Mouse (Mus musculus): Measurements from ENCODE around the gene Pgap2. TPM values are rescaled to one million over a fixed set of nuclear protein-coding genes. Genes with fewer than 3 reads are reported as not detected.
"Not testable (repeated sequence)": the region's sequence is repeated elsewhere in the genome, so short reads cannot be mapped to it uniquely, and the experiment has no call there.

Pgap2 gene
- polyA plus RNA-seq, 1 experiment from 2014 or later, result 50.7 TPM

GRCm38 (mm10) chr7:102250631-102251214 lies 40.7 kb downstream of the Pgap2 start:
- peak overlapping the region; percentile 80 for H3K4me2 ChIP-seq
- peak overlapping the region; percentile 85 for H3K9ac ChIP-seq
- no peaks in the 10 kb centered on the region for H3K36me3 ChIP-seq
- no peaks in the 10 kb centered on the region for H3K27me3 ChIP-seq (replicated peaks)
- H3K9me3 ChIP-seq (replicated peaks), result no peaks in the 10 kb centered on the region
- under 1% methylated on average over 33 of the region's 33 CpGs for WGBS
- peak overlapping the region; percentile 86 for H3K4me3 ChIP-seq
- peak overlapping the region; percentile 98 for H3K27ac ChIP-seq (ENCODE audit: poor library complexity, severe bottlenecking)
- peaks cover 39% of the 10 kb centered on the region for H3K4me1 ChIP-seq (replicated peaks)
- peak; percentile 83 for ATAC-seq (ENCODE audit: insufficient number of reproducible peaks, low FRiP score)

- Histone ChIP-seq H3K9ac (no peak overlapping the region), H3K36me3 (no peaks in the 10 kb centered on the region), H3K4me1 (replicated peaks) (peaks cover 10% of the 10 kb centered on the region), H3K9me3 (replicated peaks) (no peaks in the 10 kb centered on the region), H3K27me3 (replicated peaks) (no peaks in the 10 kb centered on the region), H3K27ac (ENCODE audit: poor library complexity, severe bottlenecking) (no peak overlapping the region), H3K4me3 (no peak overlapping the region), H3K4me2 (no peak overlapping the region)
- no peak for ATAC-seq (ENCODE audit: insufficient number of reproducible peaks, low FRiP score)
- 66% methylated on average over 1 of the region's 1 CpGs for WGBS
Measured at GRCm38 (mm10) chr7:102253631-102254030, 43.6 kb downstream of the Pgap2 start.

- no peak for ATAC-seq (ENCODE audit: insufficient number of reproducible peaks, low FRiP score)
- no peak within 1 kb of the TSS for H3K4me2 ChIP-seq
- peaks cover 4% of the 10 kb centered on the region; the same call in 1 of the 2 replicates for H3K4me1 ChIP-seq (replicated peaks)
- no peaks in the 10 kb centered on the region for H3K36me3 ChIP-seq
- H3K4me3 ChIP-seq, result no peak within 1 kb of the TSS
- no peaks in the 10 kb centered on the region for H3K27me3 ChIP-seq (replicated peaks)
- H3K27ac ChIP-seq (ENCODE audit: poor library complexity, severe bottlenecking), result no peak within 1 kb of the TSS
- WGBS, result 73% methylated on average over 3 of the region's 3 CpGs
- H3K9me3 ChIP-seq (replicated peaks), result no peaks in the 10 kb centered on the region
- no peak within 1 kb of the TSS for H3K9ac ChIP-seq
Measured at GRCm38 (mm10) chr7:102255954-102256353, 45.9 kb downstream of the Pgap2 start, which contains the start of gene Rhog. Gene Rhog, minus strand, starts transcription at chr7:102256054.

GRCm38 (mm10) chr7:102256636-102257035 lies 46.6 kb downstream of the Pgap2 start:
- H3K4me2 ChIP-seq, result no peak overlapping the region
- H3K27ac ChIP-seq (ENCODE audit: poor library complexity, severe bottlenecking), result no peak overlapping the region
- no peak overlapping the region for H3K9ac ChIP-seq
- H3K4me3 ChIP-seq, result no peak overlapping the region
- ATAC-seq (ENCODE audit: insufficient number of reproducible peaks, low FRiP score), result no peak
- 67% methylated on average over 3 of the region's 3 CpGs for WGBS
- no peaks in the 10 kb centered on the region for H3K27me3 ChIP-seq (replicated peaks)
- H3K4me1 ChIP-seq (replicated peaks), result no peaks in the 10 kb centered on the region
- H3K9me3 ChIP-seq (replicated peaks), result no peaks in the 10 kb centered on the region
- H3K36me3 ChIP-seq, result no peaks in the 10 kb centered on the region

GRCm38 (mm10) chr7:102258189-102258588 lies 48.2 kb downstream of the Pgap2 start:
- Histone ChIP-seq H3K36me3 (no peaks in the 10 kb centered on the region), H3K4me2 (no peak overlapping the region), H3K9ac (no peak overlapping the region), H3K9me3 (replicated peaks) (no peaks in the 10 kb centered on the region), H3K27ac (ENCODE audit: poor library complexity, severe bottlenecking) (no peak overlapping the region), H3K4me3 (no peak overlapping the region), H3K27me3 (replicated peaks) (no peaks in the 10 kb centered on the region), H3K4me1 (replicated peaks) (no peaks in the 10 kb centered on the region)
- WGBS, result 16% methylated on average over 4 of the region's 4 CpGs
- 0 out of 2 replicates have a peak, but pooled peaks have one; percentile 45 for ATAC-seq (ENCODE audit: insufficient number of reproducible peaks, low FRiP score)

- Histone ChIP-seq H3K9me3 (replicated peaks) (no peaks in the 10 kb centered on the region), H3K27me3 (replicated peaks) (no peaks in the 10 kb centered on the region), H3K4me3 (no peak overlapping the region), H3K27ac (ENCODE audit: poor library complexity, severe bottlenecking) (no peak overlapping the region), H3K4me2 (no peak overlapping the region), H3K36me3 (no peaks in the 10 kb centered on the region), H3K4me1 (replicated peaks) (no peaks in the 10 kb centered on the region), H3K9ac (no peak overlapping the region)
- WGBS, result 71% methylated on average over 3 of the region's 3 CpGs
- no peak for ATAC-seq (ENCODE audit: insufficient number of reproducible peaks, low FRiP score)
Measured at GRCm38 (mm10) chr7:102258753-102259152, 48.7 kb downstream of the Pgap2 start.

GRCm38 (mm10) chr7:102259716-102260479 lies 49.9 kb downstream of the Pgap2 start:
- Histone ChIP-seq H3K9me3 (replicated peaks) (no peaks in the 10 kb centered on the region), H3K9ac (no peak overlapping the region), H3K4me3 (no peak overlapping the region), H3K36me3 (no peaks in the 10 kb centered on the region), H3K27me3 (replicated peaks) (peaks cover 8% of the 10 kb centered on the region; the same call in 1 of the 2 replicates), H3K4me2 (no peak overlapping the region), H3K4me1 (replicated peaks) (no peaks in the 10 kb centered on the region), H3K27ac (ENCODE audit: poor library complexity, severe bottlenecking) (no peak overlapping the region)
- ATAC-seq (ENCODE audit: insufficient number of reproducible peaks, low FRiP score), result no peak
- WGBS, result 78% methylated on average over 10 of the region's 10 CpGs

- 86% methylated on average over 1 of the region's 1 CpGs for WGBS
- no peaks in the 10 kb centered on the region for H3K4me1 ChIP-seq (replicated peaks)
Measured at GRCm38 (mm10) chr7:102260518-102260917, 50.5 kb downstream of the Pgap2 start.

GRCm38 (mm10) chr7:102263020-102263419 lies 53.0 kb downstream of the Pgap2 start:
- Histone ChIP-seq H3K4me3 (no peak overlapping the region), H3K4me2 (no peak overlapping the region), H3K9me3 (replicated peaks) (no peaks in the 10 kb centered on the region), H3K36me3 (no peaks in the 10 kb centered on the region), H3K4me1 (replicated peaks) (peaks cover 4% of the 10 kb centered on the region; the same call in 1 of the 2 replicates), H3K27ac (ENCODE audit: poor library complexity, severe bottlenecking) (no peak overlapping the region), H3K9ac (no peak overlapping the region), H3K27me3 (replicated peaks) (peaks cover 13% of the 10 kb centered on the region; the same call in 1 of the 2 replicates)
- no peak for ATAC-seq (ENCODE audit: insufficient number of reproducible peaks, low FRiP score)
- WGBS, result 89% methylated on average over 2 of the region's 2 CpGs

More at GRCm38 (mm10) chr7:102260518-102260917, 50.5 kb downstream of the Pgap2 start:
- H3K9me3 ChIP-seq (replicated peaks), result no peaks in the 10 kb centered on the region
- peaks cover 10% of the 10 kb centered on the region; the same call in 1 of the 2 replicates for H3K27me3 ChIP-seq (replicated peaks)
- H3K27ac ChIP-seq (ENCODE audit: poor library complexity, severe bottlenecking), result no peak overlapping the region
- no peak overlapping the region for H3K4me2 ChIP-seq
- H3K4me3 ChIP-seq, result no peak overlapping the region
- ATAC-seq (ENCODE audit: insufficient number of reproducible peaks, low FRiP score), result no peak
- H3K36me3 ChIP-seq, result no peaks in the 10 kb centered on the region
- H3K9ac ChIP-seq, result no peak overlapping the region

GRCm38 (mm10) chr7:102266021-102266400 lies 56.0 kb downstream of the Pgap2 start:
- Histone ChIP-seq H3K4me1 (replicated peaks) (peaks cover 12% of the 10 kb centered on the region; the same call in 1 of the 2 replicates), H3K27me3 (replicated peaks) (peaks cover 18% of the 10 kb centered on the region; the same call in 1 of the 2 replicates)
- 86% methylated on average over 10 of the region's 10 CpGs for WGBS
- H3K27ac ChIP-seq (ENCODE audit: poor library complexity, severe bottlenecking); ATAC-seq (ENCODE audit: insufficient number of reproducible peaks, low FRiP score); H3K4me3 ChIP-seq; H3K9ac ChIP-seq; H3K36me3 ChIP-seq; H3K9me3 ChIP-seq (replicated peaks); H3K4me2 ChIP-seq: not testable (repeated sequence)

GRCm38 (mm10) chr7:102266401-102267042 lies 56.5 kb downstream of the Pgap2 start:
- Histone ChIP-seq H3K9ac (0 out of 2 replicates have a peak overlapping the region, but pooled peaks have one; percentile 36), H3K4me3 (peak overlapping the region; percentile 89), H3K9me3 (replicated peaks) (no peaks in the 10 kb centered on the region), H3K27me3 (replicated peaks) (peaks cover 18% of the 10 kb centered on the region; the same call in 1 of the 2 replicates), H3K4me1 (replicated peaks) (peaks cover 12% of the 10 kb centered on the region; the same call in 1 of the 2 replicates), H3K4me2 (peak overlapping the region; percentile 96), H3K27ac (ENCODE audit: poor library complexity, severe bottlenecking) (no peak overlapping the region), H3K36me3 (no peaks in the 10 kb centered on the region)
- 36% methylated on average over 14 of the region's 14 CpGs for WGBS
- peak; percentile 12; the same call in 1 of the 2 replicates for ATAC-seq (ENCODE audit: insufficient number of reproducible peaks, low FRiP score)
